Mouse (Mus musculus) spleen, postnatal 10 days (tissue): Measurements from ENCODE around the gene Nobox.

Experiments
- DNase-seq, 2 experiments: peaks; one replicate each; pipeline ENCODE4 v3.0.0; 2021 to 2022; ENCODE audit warnings: low spot score in 2 of 2

The Nobox gene

DNA sequence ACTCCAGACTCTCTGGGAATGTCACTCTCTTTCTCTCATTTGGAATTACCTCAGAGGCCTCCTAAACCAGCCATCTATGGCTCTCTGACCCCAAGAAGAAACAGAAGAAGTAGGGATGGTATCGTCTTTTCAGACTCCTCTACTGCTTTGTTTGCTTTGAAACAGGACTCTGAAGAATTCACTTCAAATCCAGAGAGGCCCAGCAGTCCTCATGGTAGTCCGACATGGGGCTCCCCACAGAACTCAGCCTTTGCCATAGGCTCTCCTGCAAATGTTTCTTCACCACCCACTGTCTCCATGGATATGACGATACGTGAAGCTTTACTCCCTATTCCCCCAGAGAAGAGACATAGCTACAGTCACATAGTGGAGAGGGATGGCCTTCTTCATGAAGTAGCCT lies 35.2 kb downstream of the Nobox start:
- no peak for DNase-seq

DNA sequence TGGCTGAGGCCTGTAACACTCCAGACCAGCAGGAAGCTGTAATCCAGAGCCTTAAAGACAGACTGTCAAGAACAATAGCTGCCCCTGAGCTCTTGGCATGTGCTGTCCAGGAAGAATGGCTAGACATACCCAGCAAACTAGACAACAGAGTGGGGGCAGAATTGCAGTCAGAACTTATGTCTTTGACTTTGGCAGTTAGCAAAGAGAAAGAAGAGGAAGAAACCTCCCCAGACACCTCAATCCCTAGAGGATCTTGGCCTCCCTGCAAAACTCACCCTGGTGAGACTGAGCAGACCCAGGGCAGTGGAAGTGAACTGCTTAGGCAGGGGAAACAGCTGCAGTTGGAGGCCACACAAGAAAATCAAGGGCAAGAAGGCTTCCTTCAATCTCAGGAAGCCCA lies 36.8 kb downstream of the Nobox start:
- no peak for DNase-seq

DNA sequence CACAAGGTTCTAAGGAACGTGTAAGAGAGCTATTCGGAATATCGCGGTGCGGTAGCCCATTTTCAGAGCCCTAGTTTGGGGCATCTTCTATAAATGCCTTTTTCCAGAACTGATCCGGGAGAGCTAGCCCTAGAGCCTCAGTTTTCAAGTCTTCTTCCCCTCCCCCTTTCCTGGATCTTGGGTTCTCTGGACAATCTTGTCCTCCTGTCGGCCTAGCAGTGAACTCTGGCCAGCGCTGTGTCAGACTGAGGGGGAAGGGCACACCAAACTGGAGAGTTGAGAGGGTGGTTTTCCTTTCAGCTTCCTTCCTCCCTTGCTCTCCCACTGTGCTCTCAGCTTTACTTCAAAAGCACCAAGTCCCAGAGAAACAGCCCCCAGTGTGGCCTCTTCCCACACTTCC lies 43.0 kb downstream of the Nobox start:
- no peak for DNase-seq

DNA sequence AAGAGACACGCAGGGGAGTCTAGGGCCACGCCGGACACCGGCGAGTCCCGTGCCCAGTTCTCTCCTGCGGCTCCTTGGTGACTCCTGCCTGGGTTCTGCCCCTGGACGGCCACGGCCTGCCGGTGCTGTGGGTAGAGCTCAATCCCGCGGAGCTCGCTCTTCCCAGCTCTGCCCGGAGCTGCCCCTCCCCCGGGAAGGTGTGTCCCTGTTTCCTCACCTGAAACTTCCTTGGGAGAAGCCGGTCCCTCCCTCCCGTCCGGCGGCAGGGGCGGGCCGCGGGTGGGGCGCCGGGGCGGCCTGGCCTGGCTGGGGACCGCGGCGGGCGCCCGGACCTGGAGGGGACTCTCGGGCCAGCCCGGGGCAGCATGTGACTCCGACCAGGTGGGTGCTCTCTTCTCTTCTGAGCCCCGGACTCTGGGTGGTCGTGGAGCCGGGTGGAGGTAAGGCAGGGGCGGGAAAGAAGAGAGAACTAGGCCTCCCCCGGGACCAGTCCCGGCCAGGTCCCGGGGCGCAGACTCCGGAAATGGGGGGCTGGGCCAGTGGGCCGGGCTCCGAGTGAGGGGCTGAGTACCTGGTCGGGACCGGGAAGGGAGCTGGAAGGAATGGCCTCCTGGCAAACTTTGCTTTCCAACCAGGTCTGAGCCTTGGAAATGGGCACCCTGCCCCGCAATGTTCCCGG lies 43.9 kb downstream of the Nobox start, which contains the start of gene Arhgef5:
Arhgef5 (plus strand) TSS at position 220 of the 679 bp plus-strand sequence.
- peak; percentile 14 to 17 for DNase-seq

- DNase-seq, result no peak
Measured at GRCm38 (mm10) chr6:43260756-43261155, 48.6 kb downstream of the Nobox start.

- DNase-seq, result no peak
Measured at GRCm38 (mm10) chr6:43254193-43254926, 55.0 kb downstream of the Nobox start.
